Mouse (Mus musculus): ENCODE data around the gene Gprc5d. TPM values are rescaled to one million over a fixed set of nuclear protein-coding genes. Genes with fewer than 3 reads are reported as not detected.

Gprc5d gene
- polyA plus RNA-seq, 1 experiment from 2014 or later, result not detected

- H3K4me1 ChIP-seq (replicated peaks; ENCODE audit: control insufficient read depth, insufficient read depth, low read length), result no peaks in the 10 kb centered on the region
- no peak for ATAC-seq
- no peaks in the 10 kb centered on the region for H3K27me3 ChIP-seq (replicated peaks; ENCODE audit: control insufficient read depth, insufficient read depth, low read length)
- H3K9me3 ChIP-seq (ENCODE audit: control insufficient read depth, low read length), result no peaks in the 10 kb centered on the region
- WGBS, result 77% methylated on average over 8 of the region's 8 CpGs
- no peak overlapping the region for H3K4me3 ChIP-seq (replicated peaks; ENCODE audit: low read length)
- H3K9ac ChIP-seq (replicated peaks; ENCODE audit: low read depth, low read length), result no peak overlapping the region
- no peaks in the 10 kb centered on the region for H3K36me3 ChIP-seq (ENCODE audit: control insufficient read depth, insufficient read depth)
- H3K27ac ChIP-seq (ENCODE audit: low read length), result no peak overlapping the region
- H3K4me2 ChIP-seq (ENCODE audit: low read length), result no peak overlapping the region
These were observed 38.5 kb upstream of the Gprc5d start for GRCm38 (mm10) chr6:135156597-135156996.

GRCm38 (mm10) chr6:135153719-135154118 is 35.6 kb upstream of the Gprc5d start:
- no peak overlapping the region for H3K4me3 ChIP-seq (replicated peaks; ENCODE audit: low read length)
- no peak for ATAC-seq
- WGBS, result 76% methylated on average over 5 of the region's 5 CpGs
- no peaks in the 10 kb centered on the region for H3K4me1 ChIP-seq (replicated peaks; ENCODE audit: control insufficient read depth, insufficient read depth, low read length)
- no peaks in the 10 kb centered on the region for H3K36me3 ChIP-seq (ENCODE audit: control insufficient read depth, insufficient read depth)
- H3K9me3 ChIP-seq (ENCODE audit: control insufficient read depth, low read length), result no peaks in the 10 kb centered on the region
- no peak overlapping the region for H3K4me2 ChIP-seq (ENCODE audit: low read length)
- H3K27ac ChIP-seq (ENCODE audit: low read length), result no peak overlapping the region
- H3K27me3 ChIP-seq (replicated peaks; ENCODE audit: control insufficient read depth, insufficient read depth, low read length), result no peaks in the 10 kb centered on the region
- H3K9ac ChIP-seq (replicated peaks; ENCODE audit: low read depth, low read length), result no peak overlapping the region

GRCm38 (mm10) chr6:135150311-135150710 is 32.2 kb upstream of the Gprc5d start:
- ATAC-seq, result peak; percentile 36; the same call in 1 of the 2 replicates
- no peaks in the 10 kb centered on the region for H3K27me3 ChIP-seq (replicated peaks; ENCODE audit: control insufficient read depth, insufficient read depth, low read length)
- no peaks in the 10 kb centered on the region for H3K4me1 ChIP-seq (replicated peaks; ENCODE audit: control insufficient read depth, insufficient read depth, low read length)
- 49% methylated on average over 5 of the region's 5 CpGs for WGBS
- no peak overlapping the region for H3K4me2 ChIP-seq (ENCODE audit: low read length)
- no peak overlapping the region for H3K4me3 ChIP-seq (replicated peaks; ENCODE audit: low read length)
- no peaks in the 10 kb centered on the region for H3K9me3 ChIP-seq (ENCODE audit: control insufficient read depth, low read length)
- H3K27ac ChIP-seq (ENCODE audit: low read length), result no peak overlapping the region
- H3K36me3 ChIP-seq (ENCODE audit: control insufficient read depth, insufficient read depth), result no peaks in the 10 kb centered on the region
- no peak overlapping the region for H3K9ac ChIP-seq (replicated peaks; ENCODE audit: low read depth, low read length)

GRCm38 (mm10) chr6:135149722-135150121 is 31.6 kb upstream of the Gprc5d start:
- H3K4me3 ChIP-seq (replicated peaks; ENCODE audit: low read length), result no peak overlapping the region
- H3K27me3 ChIP-seq (replicated peaks; ENCODE audit: control insufficient read depth, insufficient read depth, low read length), result no peaks in the 10 kb centered on the region
- H3K9me3 ChIP-seq (ENCODE audit: control insufficient read depth, low read length), result no peaks in the 10 kb centered on the region
- H3K4me1 ChIP-seq (replicated peaks; ENCODE audit: control insufficient read depth, insufficient read depth, low read length), result no peaks in the 10 kb centered on the region
- no peaks in the 10 kb centered on the region for H3K36me3 ChIP-seq (ENCODE audit: control insufficient read depth, insufficient read depth)
- 80% methylated on average over 4 of the region's 4 CpGs for WGBS
- no peak overlapping the region for H3K27ac ChIP-seq (ENCODE audit: low read length)
- no peak overlapping the region for H3K9ac ChIP-seq (replicated peaks; ENCODE audit: low read depth, low read length)
- 0 out of 2 replicates have a peak, but pooled peaks have one; percentile 33 for ATAC-seq
- H3K4me2 ChIP-seq (ENCODE audit: low read length), result no peak overlapping the region

- Histone ChIP-seq H3K27ac (ENCODE audit: low read length) (no peak overlapping the region), H3K4me3 (replicated peaks; ENCODE audit: low read length) (no peak overlapping the region), H3K4me1 (replicated peaks; ENCODE audit: control insufficient read depth, insufficient read depth, low read length) (no peaks in the 10 kb centered on the region), H3K36me3 (ENCODE audit: control insufficient read depth, insufficient read depth) (no peaks in the 10 kb centered on the region), H3K27me3 (replicated peaks; ENCODE audit: control insufficient read depth, insufficient read depth, low read length) (no peaks in the 10 kb centered on the region), H3K4me2 (ENCODE audit: low read length) (no peak overlapping the region), H3K9me3 (ENCODE audit: control insufficient read depth, low read length) (no peaks in the 10 kb centered on the region), H3K9ac (replicated peaks; ENCODE audit: low read depth, low read length) (no peak overlapping the region)
- WGBS, result 84% methylated on average over 4 of the region's 4 CpGs
- ATAC-seq, result 0 out of 2 replicates have a peak, but pooled peaks have one; percentile 2
These were observed 31.1 kb upstream of the Gprc5d start for GRCm38 (mm10) chr6:135149175-135149574.

- Histone ChIP-seq H3K4me1 (replicated peaks; ENCODE audit: control insufficient read depth, insufficient read depth, low read length) (no peaks in the 10 kb centered on the region), H3K36me3 (ENCODE audit: control insufficient read depth, insufficient read depth) (no peaks in the 10 kb centered on the region), H3K27ac (ENCODE audit: low read length) (no peak overlapping the region), H3K4me2 (ENCODE audit: low read length) (no peak overlapping the region), H3K27me3 (replicated peaks; ENCODE audit: control insufficient read depth, insufficient read depth, low read length) (no peaks in the 10 kb centered on the region), H3K9me3 (ENCODE audit: control insufficient read depth, low read length) (no peaks in the 10 kb centered on the region), H3K9ac (replicated peaks; ENCODE audit: low read depth, low read length) (no peak overlapping the region), H3K4me3 (replicated peaks; ENCODE audit: low read length) (no peak overlapping the region)
- ATAC-seq, result no peak
- WGBS, result 29% methylated on average over 1 of the region's 1 CpGs
These were observed 30.4 kb upstream of the Gprc5d start for GRCm38 (mm10) chr6:135148506-135148905.

- Histone ChIP-seq H3K4me3 (replicated peaks; ENCODE audit: low read length) (no peak overlapping the region), H3K36me3 (ENCODE audit: control insufficient read depth, insufficient read depth) (no peaks in the 10 kb centered on the region), H3K4me1 (replicated peaks; ENCODE audit: control insufficient read depth, insufficient read depth, low read length) (no peaks in the 10 kb centered on the region), H3K9ac (replicated peaks; ENCODE audit: low read depth, low read length) (no peak overlapping the region), H3K9me3 (ENCODE audit: control insufficient read depth, low read length) (no peaks in the 10 kb centered on the region), H3K4me2 (ENCODE audit: low read length) (no peak overlapping the region), H3K27ac (ENCODE audit: low read length) (no peak overlapping the region), H3K27me3 (replicated peaks; ENCODE audit: control insufficient read depth, insufficient read depth, low read length) (no peaks in the 10 kb centered on the region)
- WGBS, result 90% methylated on average over 5 of the region's 5 CpGs
- ATAC-seq, result no peak
These were observed 27.9 kb upstream of the Gprc5d start for GRCm38 (mm10) chr6:135145976-135146375.

GRCm38 (mm10) chr6:135144516-135144915 is 26.4 kb upstream of the Gprc5d start:
- ATAC-seq, result peak; percentile 82
- no peak overlapping the region for H3K4me2 ChIP-seq (ENCODE audit: low read length)
- no peaks in the 10 kb centered on the region for H3K9me3 ChIP-seq (ENCODE audit: control insufficient read depth, low read length)
- no peak overlapping the region for H3K9ac ChIP-seq (replicated peaks; ENCODE audit: low read depth, low read length)
- H3K27ac ChIP-seq (ENCODE audit: low read length), result no peak overlapping the region
- no peaks in the 10 kb centered on the region for H3K36me3 ChIP-seq (ENCODE audit: control insufficient read depth, insufficient read depth)
- H3K4me1 ChIP-seq (replicated peaks; ENCODE audit: control insufficient read depth, insufficient read depth, low read length), result no peaks in the 10 kb centered on the region
- H3K27me3 ChIP-seq (replicated peaks; ENCODE audit: control insufficient read depth, insufficient read depth, low read length), result no peaks in the 10 kb centered on the region
- 6% methylated on average over 3 of the region's 3 CpGs for WGBS
- no peak overlapping the region for H3K4me3 ChIP-seq (replicated peaks; ENCODE audit: low read length)

- no peak for ATAC-seq
- no peak overlapping the region for H3K4me2 ChIP-seq (ENCODE audit: low read length)
- no peaks in the 10 kb centered on the region for H3K9me3 ChIP-seq (ENCODE audit: control insufficient read depth, low read length)
- no peaks in the 10 kb centered on the region for H3K4me1 ChIP-seq (replicated peaks; ENCODE audit: control insufficient read depth, insufficient read depth, low read length)
- no peaks in the 10 kb centered on the region for H3K27me3 ChIP-seq (replicated peaks; ENCODE audit: control insufficient read depth, insufficient read depth, low read length)
- WGBS, result 91% methylated on average over 5 of the region's 5 CpGs
- H3K9ac ChIP-seq (replicated peaks; ENCODE audit: low read depth, low read length), result no peak overlapping the region
- no peak overlapping the region for H3K4me3 ChIP-seq (replicated peaks; ENCODE audit: low read length)
- no peaks in the 10 kb centered on the region for H3K36me3 ChIP-seq (ENCODE audit: control insufficient read depth, insufficient read depth)
- H3K27ac ChIP-seq (ENCODE audit: low read length), result no peak overlapping the region
These were observed 25.1 kb upstream of the Gprc5d start for GRCm38 (mm10) chr6:135143151-135143550.

- Histone ChIP-seq H3K27ac (ENCODE audit: low read length) (no peak overlapping the region), H3K4me3 (replicated peaks; ENCODE audit: low read length) (no peak overlapping the region), H3K9me3 (ENCODE audit: control insufficient read depth, low read length) (no peaks in the 10 kb centered on the region), H3K4me1 (replicated peaks; ENCODE audit: control insufficient read depth, insufficient read depth, low read length) (no peaks in the 10 kb centered on the region), H3K36me3 (ENCODE audit: control insufficient read depth, insufficient read depth) (no peaks in the 10 kb centered on the region), H3K9ac (replicated peaks; ENCODE audit: low read depth, low read length) (no peak overlapping the region), H3K4me2 (ENCODE audit: low read length) (no peak overlapping the region), H3K27me3 (replicated peaks; ENCODE audit: control insufficient read depth, insufficient read depth, low read length) (no peaks in the 10 kb centered on the region)
- no peak for ATAC-seq
- WGBS, result 74% methylated on average over 16 of the region's 16 CpGs
These were observed 23.5 kb upstream of the Gprc5d start for GRCm38 (mm10) chr6:135141451-135142147.

Measured in forebrain, embryonic 16.5 days (tissue).